15 mouse cellular contexts compared by ENCODE assay signal in the genomic region with DNA sequence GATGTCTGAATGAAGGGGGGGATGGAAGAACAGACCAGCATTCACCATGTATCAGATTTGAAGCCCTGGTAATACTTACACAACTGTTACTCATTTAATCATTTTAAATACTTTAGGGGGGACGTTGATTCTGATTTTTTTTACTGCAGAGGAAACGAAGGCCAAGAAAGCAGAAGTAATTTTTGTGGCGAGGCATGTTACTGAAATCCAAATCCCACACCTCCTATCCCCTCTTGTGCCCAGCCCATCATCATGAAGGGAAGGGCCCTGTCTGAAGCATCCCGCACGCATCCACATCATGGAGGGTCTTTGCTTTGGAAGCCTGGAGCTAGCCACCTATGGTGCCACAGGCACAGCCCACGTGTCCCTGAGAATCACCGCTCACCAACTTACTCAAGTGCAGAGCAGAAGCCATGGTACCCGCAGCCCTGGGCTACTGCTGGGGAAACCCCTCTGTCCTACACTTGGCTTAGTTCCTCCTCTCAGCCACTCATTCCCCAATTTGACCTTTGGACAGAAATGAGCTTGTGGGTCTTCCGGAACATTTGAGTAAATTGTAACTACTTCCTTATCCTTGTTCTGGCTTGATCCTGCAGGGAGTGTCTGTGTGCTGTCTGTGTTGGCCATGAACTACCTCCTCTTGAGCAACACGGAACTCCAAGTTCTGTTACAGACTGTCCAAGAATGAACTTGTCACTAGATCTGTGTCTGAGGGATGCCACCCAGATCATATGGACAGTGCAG. TPM values are rescaled to one million over a fixed set of nuclear protein-coding genes. Genes with fewer than 3 reads are reported as not detected.
A peak's percentile ranks its signal among the peaks of the same experiment; 100 is the strongest.
DNase-seq lines count a peak whose midpoint lies in the region; ATAC-seq and TF ChIP-seq lines count a peak whose summit lies in the region.
"Had no signal": no experiment of that assay in that cellular context is flagged by ENCODE, and none has a peak within 500 bp of the region (broad histone marks: within the 10 kb centered on the region; RNA-seq: fewer than 3 reads in every experiment).

No protein-coding gene starts in this region.

- no peaks in the 10 kb centered on the region for H3K27me3 ChIP-seq in CH12.LX (replicated peaks)
- no peaks in the 10 kb centered on the region for H3K27me3 ChIP-seq in intestine, embryonic 16.5 days (replicated peaks; ENCODE audit: control insufficient read depth, insufficient read depth, low read length)
- H3K27me3 ChIP-seq: forebrain, embryonic 15.5 days; lung, embryonic 15.5 days; neural tube, embryonic 13.5 days had no signal

- peak overlapping the region; percentile 1; the same call in 1 of the 2 replicates for H3K27ac ChIP-seq in CH12.LX (ENCODE audit: insufficient read depth, low read depth)
- peak overlapping the region; percentile 95 for H3K27ac ChIP-seq in intestine, embryonic 16.5 days (ENCODE audit: low read length)
- H3K27ac ChIP-seq: forebrain, embryonic 15.5 days; lung, embryonic 15.5 days; neural tube, embryonic 13.5 days had no signal

- H3K9ac ChIP-seq in CH12.LX (ENCODE audit: insufficient read depth, low read depth) = no peak overlapping the region
- 0 out of 2 replicates have a peak overlapping the region, but pooled peaks have one; percentile 35 for H3K9ac ChIP-seq in intestine, embryonic 16.5 days (ENCODE audit: low read depth, low read length)
- H3K9ac ChIP-seq: forebrain, embryonic 15.5 days; lung, embryonic 15.5 days; neural tube, embryonic 13.5 days had no signal

- TF ChIP-seq EP300 in CH12.LX (IDR thresholded peaks at IDR 0.05; ENCODE audit: low read length) = peak; percentile 90

- in situ Hi-C loops in CH12.LX (cut with MboI; ENCODE audit: low pct_ligation_motif_present, low pct_unique_long_range_greater_than_20kb, low sequenced_read_pairs) = loop anchor here (10.0 kb wide), 3 partner anchors 102 to 302 kb away; partner anchors contain the start of genes Bicdl2, Flywch1 and Prss21

- no peaks in the 10 kb centered on the region for H3K79me2 ChIP-seq in CH12.LX (replicated peaks; ENCODE audit: control insufficient read depth, extremely low read depth, insufficient read depth, poor library complexity, severe bottlenecking)

- H3K36me3 ChIP-seq in CH12.LX (replicated peaks in 1 of 2; ENCODE audit: control insufficient read depth in 1 of 2, insufficient read depth in 1 of 2, low read length in 1 of 2) = no peaks in the 10 kb centered on the region
- H3K36me3 ChIP-seq in intestine, embryonic 16.5 days (ENCODE audit: control insufficient read depth, insufficient read depth, low read length) = no peaks in the 10 kb centered on the region
- H3K36me3 ChIP-seq: forebrain, embryonic 15.5 days; lung, embryonic 15.5 days; neural tube, embryonic 13.5 days had no signal

- peaks cover 21 to 44% of the 10 kb centered on the region in 2 experiments for H3K4me1 ChIP-seq in CH12.LX (ENCODE audit: control insufficient read depth in 1 of 2, insufficient read depth in 2 of 2)
- peaks cover 8% of the 10 kb centered on the region; the same call in 1 of the 2 replicates for H3K4me1 ChIP-seq in intestine, embryonic 16.5 days (ENCODE audit: control insufficient read depth, insufficient read depth, low read length)
- H3K4me1 ChIP-seq: forebrain, embryonic 15.5 days; neural tube, embryonic 13.5 days had no signal

- H3K4me3 ChIP-seq in CH12.LX (replicated peaks in 1 of 3; ENCODE audit: low read depth in 2 of 3, low read length in 2 of 3, poor library complexity in 1 of 3) = no peak overlapping the region
- H3K4me3 ChIP-seq in intestine, embryonic 16.5 days (ENCODE audit: low read length) = no peak overlapping the region
- H3K4me3 ChIP-seq: forebrain, embryonic 15.5 days; lung, embryonic 15.5 days; neural tube, embryonic 13.5 days had no signal

- dilution Hi-C loops in CH12.LX (cut with MboI; ENCODE audit: extremely low pct_ligation_motif_present, extremely low pct_unique_long_range_greater_than_20kb, low sequenced_read_pairs) = no loop called here

- TF ChIP-seq RAD21 in CH12.LX (IDR thresholded peaks at IDR 0.05; ENCODE audit: low read depth, low read length) = no peak

- TF ChIP-seq CTCF in CH12.LX (conservative IDR thresholded peaks at IDR 0.05 in 1 of 2, IDR thresholded peaks at IDR 0.05 in 1 of 2; ENCODE audit: low read depth in 2 of 2, low read length in 2 of 2) = no peak

- peak overlapping the region; percentile 18; the same call in 1 of the 2 replicates for H3K4me2 ChIP-seq in CH12.LX (ENCODE audit: insufficient read depth, low read depth, poor library complexity, severe bottlenecking)
- peak overlapping the region; percentile 32 for H3K4me2 ChIP-seq in intestine, embryonic 16.5 days (ENCODE audit: low read depth, low read length)
- H3K4me2 ChIP-seq: forebrain, embryonic 15.5 days; lung, embryonic 15.5 days; neural tube, embryonic 13.5 days had no signal

- TF ChIP-seq POLR2A in CH12.LX (IDR thresholded peaks at IDR 0.05; ENCODE audit: low read depth, low read length) = peak; percentile 32; the same call in 1 of the 2 replicates

- peak; percentile 94 for ATAC-seq in intestine, embryonic 16.5 days
- ATAC-seq: forebrain, embryonic 15.5 days had no signal

- WGBS in intestine, embryonic 16.5 days = 74% methylated on average over 10 of the region's 10 CpGs

- H3K9me3 ChIP-seq in CH12.LX (replicated peaks; ENCODE audit: low read length) = no peaks in the 10 kb centered on the region
- no peaks in the 10 kb centered on the region for H3K9me3 ChIP-seq in intestine, embryonic 16.5 days (ENCODE audit: control insufficient read depth, low read length)
- H3K9me3 ChIP-seq: forebrain, embryonic 15.5 days; lung, embryonic 15.5 days; neural tube, embryonic 13.5 days had no signal

- peak; percentile 40 to 60 for DNase-seq in kidney, adult 8-10 months
- DNase-seq in kidney, adult 18-20 months = no peak
- peak; percentile 94 for DNase-seq in CH12.LX (ENCODE audit: extremely low read depth)
- DNase-seq in monocyte, adult 2 months (ENCODE audit: low read depth in 1 of 2, low spot score in 2 of 2) = peak; percentile 75 to 76
- no peak for DNase-seq in cerebellum, postnatal 25 days
- DNase-seq in right cerebral cortex, adult 18-20 months = no peak
- DNase-seq in embryo, embryonic 10.5 days (ENCODE audit: low spot score) = no peak
- DNase-seq: layer of hippocampus, postnatal 36 days had no signal

TF ChIP-seq in CH12.LX, 34 proteins besides CTCF, POLR2A, EP300 and RAD21:
- TF ChIP-seq ELF1 (IDR thresholded peaks at IDR 0.05; ENCODE audit: low read depth, low read length) (peak; percentile 71), IRF4 (IDR thresholded peaks at IDR 0.05; ENCODE audit: low read depth, low read length) (peak; percentile 87), CHD2 (IDR thresholded peaks at IDR 0.05; ENCODE audit: low read length) (peak; percentile 44; the same call in 1 of the 2 replicates), HCFC1 (IDR thresholded peaks at IDR 0.05; ENCODE audit: low read depth, low read length) (0 out of 2 replicates have a peak, but pooled peaks have one; percentile 5), ETS1 (conservative IDR thresholded peaks at IDR 0.05; ENCODE audit: low read depth, low read length) (no peak; the same call in 1 of the 2 replicates), JUND (conservative IDR thresholded peaks at IDR 0.05; ENCODE audit: low read depth, low read length) (peak; percentile 77), GABPA (IDR thresholded peaks at IDR 0.05; ENCODE audit: insufficient replicate concordance, low read depth, low read length) (no peak), UBTF (IDR thresholded peaks at IDR 0.05; ENCODE audit: low read depth, low read length) (no peak), USF1 (IDR thresholded peaks at IDR 0.05; ENCODE audit: low read depth, low read length) (peak; percentile 62), BHLHE40 (IDR thresholded peaks at IDR 0.05; ENCODE audit: low read depth, low read length) (peak; percentile 45; the same call in 1 of the 2 replicates), TCF12 (IDR thresholded peaks at IDR 0.05; ENCODE audit: low read depth, low read length) (peak; percentile 45; the same call in 1 of the 2 replicates), MXI1 (IDR thresholded peaks at IDR 0.05; ENCODE audit: low read depth, low read length) (peak; percentile 59; the same call in 1 of the 2 replicates), MAX (IDR thresholded peaks at IDR 0.05; ENCODE audit: low read length) (peak; percentile 81), ZNF384 (IDR thresholded peaks at IDR 0.05; ENCODE audit: low read depth, low read length) (peak; percentile 55), MYC (IDR thresholded peaks at IDR 0.05; ENCODE audit: low read depth, low read length) (peak; percentile 89), NELFE (IDR thresholded peaks at IDR 0.05; ENCODE audit: low read depth, low read length) (no peak), JUN (IDR thresholded peaks at IDR 0.05; ENCODE audit: insufficient read depth, low read depth, low read length) (peak; percentile 61; the same call in 1 of the 2 replicates)

RNA-seq across cellular contexts. Expression of gene Sbpl, which starts 11.8 kb away (rescaled TPM):
- not detected in 2 replicates for total RNA-seq in CH12.LX (2012; rRNA removed)
- total RNA-seq in CH12.LX (2014; rRNA removed) = not detected in 2 replicates
- polyA plus RNA-seq in CH12.LX (2012; ENCODE audit: insufficient read length, low read depth) = not detected in 2 replicates
- not detected in 2 replicates for polyA plus RNA-seq in intestine, embryonic 16.5 days (2015; fragmentation: Nextera tagmentation; extraction: Ambion mirVana)
- total RNA-seq: adrenal gland, adult 18-20 months; layer of hippocampus, postnatal 36 days had no signal
- polyA plus RNA-seq: cortical plate, adult 2 months; forebrain, embryonic 15.5 days; heart, postnatal 0 days; lung, embryonic 15.5 days; neural tube, embryonic 13.5 days had no signal

RNA-seq across cellular contexts. Expression of gene Prss30, which starts 13.5 kb away (rescaled TPM):
- 0.08 TPM in 1 of 2 replicates, not detected in the other for total RNA-seq in CH12.LX (2012; rRNA removed)
- total RNA-seq in CH12.LX (2014; rRNA removed) = 0.30 and 0.57 TPM in 2 replicates
- polyA plus RNA-seq in CH12.LX (2012; ENCODE audit: insufficient read length, low read depth) = 0.63 and 0.69 TPM in 2 replicates
- 3.2 and 4.3 TPM in 2 replicates for polyA plus RNA-seq in intestine, embryonic 16.5 days (2015; fragmentation: Nextera tagmentation; extraction: Ambion mirVana)
- total RNA-seq: layer of hippocampus, postnatal 36 days had no signal
- polyA plus RNA-seq: forebrain, embryonic 15.5 days; heart, postnatal 0 days; neural tube, embryonic 13.5 days had no signal

RNA-seq across cellular contexts. Expression of gene Sbp, which starts 25.4 kb away (rescaled TPM):
- total RNA-seq in CH12.LX (2012; rRNA removed) (not detected in 2 replicates), CH12.LX (2014; rRNA removed) (not detected in 2 replicates)
- not detected in 2 replicates for polyA plus RNA-seq in CH12.LX (2012; ENCODE audit: insufficient read length, low read depth)
- not detected in 2 replicates for polyA plus RNA-seq in intestine, embryonic 16.5 days (2015; fragmentation: Nextera tagmentation; extraction: Ambion mirVana)
- total RNA-seq: adrenal gland, adult 18-20 months; layer of hippocampus, postnatal 36 days had no signal
- polyA plus RNA-seq: cortical plate, adult 2 months; forebrain, embryonic 15.5 days; heart, postnatal 0 days; lung, embryonic 15.5 days; neural tube, embryonic 13.5 days had no signal

RNA-seq across cellular contexts. Expression of gene Prss22, which starts 31.1 kb away (rescaled TPM):
- total RNA-seq in CH12.LX (2012; rRNA removed) (not detected in 2 replicates), CH12.LX (2014; rRNA removed) (not detected in 2 replicates)
- not detected in 2 replicates for polyA plus RNA-seq in CH12.LX (2012; ENCODE audit: insufficient read length, low read depth)
- 0.13 and 0.26 TPM in 2 replicates for polyA plus RNA-seq in intestine, embryonic 16.5 days (2015; fragmentation: Nextera tagmentation; extraction: Ambion mirVana)
- total RNA-seq: adrenal gland, adult 18-20 months; layer of hippocampus, postnatal 36 days had no signal
- polyA plus RNA-seq: forebrain, embryonic 15.5 days; heart, postnatal 0 days; neural tube, embryonic 13.5 days had no signal

RNA-seq across cellular contexts. Expression of gene Dcpp3, which starts 49.6 kb away (rescaled TPM):
- total RNA-seq in CH12.LX (2012; rRNA removed) = not detected in 2 replicates
- not detected in 2 replicates for total RNA-seq in CH12.LX (2014; rRNA removed)
- polyA plus RNA-seq in CH12.LX (2012; ENCODE audit: insufficient read length, low read depth) = not detected in 2 replicates
- not detected in 2 replicates for polyA plus RNA-seq in intestine, embryonic 16.5 days (2015; fragmentation: Nextera tagmentation; extraction: Ambion mirVana)
- total RNA-seq: adrenal gland, adult 18-20 months; layer of hippocampus, postnatal 36 days had no signal
- polyA plus RNA-seq: cortical plate, adult 2 months; forebrain, embryonic 15.5 days; heart, postnatal 0 days; neural tube, embryonic 13.5 days had no signal

Comparison
In these comparisons a context has a peak if more than half of its experiments do, and no peak if none do; other contexts are left out.
1. DNase-seq: peak in kidney, adult 8-10 months (2 of 2), CH12.LX (single experiment) and monocyte, adult 2 months (2 of 2); none in kidney, adult 18-20 months (single experiment), cerebellum, postnatal 25 days (0 of 2), right cerebral cortex, adult 18-20 months (single experiment) and embryo, embryonic 10.5 days (single experiment).